ENCODE assay signal across 15 mouse cellular contexts in genomic region chr5:22007304-22008059, GRCm38 (mm10).
DNase-seq lines count a peak whose midpoint lies in the region; ATAC-seq and TF ChIP-seq lines count a peak whose summit lies in the region.
"Had no signal": no experiment of that assay in that cellular context is flagged by ENCODE, and none has a peak within 500 bp of the region (broad histone marks: within the 10 kb centered on the region; RNA-seq: fewer than 3 reads in every experiment).

No protein-coding gene starts in this region.

- H3K4me1 ChIP-seq in forebrain, embryonic 10.5 days = no peaks in the 10 kb centered on the region
- no peaks in the 10 kb centered on the region for H3K4me1 ChIP-seq in forebrain, embryonic 11.5 days (replicated peaks; ENCODE audit: control insufficient read depth, insufficient read depth, low read length)
- 0 out of 2 replicates have a peak, but pooled peaks cover 3% of the 10 kb centered on the region for H3K4me1 ChIP-seq in midbrain, embryonic 15.5 days
- no peaks in the 10 kb centered on the region for H3K4me1 ChIP-seq in midbrain, embryonic 14.5 days (ENCODE audit: control insufficient read depth, insufficient read depth, low read length)
- H3K4me1 ChIP-seq in kidney, postnatal 0 days (replicated peaks; ENCODE audit: insufficient read depth, low read length) = no peaks in the 10 kb centered on the region
- no peaks in the 10 kb centered on the region for H3K4me1 ChIP-seq in stomach, embryonic 16.5 days (ENCODE audit: control insufficient read depth, insufficient read depth, low read length)
- H3K4me1 ChIP-seq: embryonic facial prominence, embryonic 13.5 days; hindbrain, embryonic 10.5 days; limb, embryonic 13.5 days; neural tube, embryonic 12.5 days had no signal

- no peak for ATAC-seq in forebrain, embryonic 11.5 days (replicated peaks; ENCODE audit: low FRiP score)
- peak; percentile 45; the same call in 1 of the 2 replicates for ATAC-seq in midbrain, embryonic 15.5 days (replicated peaks)
- no peak for ATAC-seq in midbrain, embryonic 14.5 days (ENCODE audit: low FRiP score, low TSS enrichment)
- ATAC-seq in kidney, postnatal 0 days (replicated peaks; ENCODE audit: low FRiP score, low read depth) = no peak
- peak; percentile 29; the same call in 1 of the 2 replicates for ATAC-seq in stomach, embryonic 16.5 days (ENCODE audit: insufficient read depth, low FRiP score)

- H3K9ac ChIP-seq in forebrain, embryonic 11.5 days (ENCODE audit: low read length) = no peak overlapping the region
- H3K9ac ChIP-seq in midbrain, embryonic 15.5 days = no peak overlapping the region
- H3K9ac ChIP-seq in midbrain, embryonic 14.5 days (replicated peaks; ENCODE audit: low read length) = no peak overlapping the region
- no peak overlapping the region for H3K9ac ChIP-seq in kidney, postnatal 0 days (ENCODE audit: low read depth, low read length)
- H3K9ac ChIP-seq in stomach, embryonic 16.5 days (ENCODE audit: low read length) = no peak overlapping the region
- H3K9ac ChIP-seq: embryonic facial prominence, embryonic 13.5 days; limb, embryonic 13.5 days; neural tube, embryonic 12.5 days had no signal

- no peak overlapping the region for H3K4me2 ChIP-seq in forebrain, embryonic 11.5 days (ENCODE audit: low read depth, low read length, severe bottlenecking)
- no peak overlapping the region for H3K4me2 ChIP-seq in midbrain, embryonic 15.5 days
- H3K4me2 ChIP-seq in midbrain, embryonic 14.5 days (ENCODE audit: low read length) = no peak overlapping the region
- H3K4me2 ChIP-seq in kidney, postnatal 0 days (ENCODE audit: low read length) = no peak overlapping the region
- H3K4me2 ChIP-seq in stomach, embryonic 16.5 days (ENCODE audit: low read depth, low read length) = no peak overlapping the region
- H3K4me2 ChIP-seq: embryonic facial prominence, embryonic 13.5 days; limb, embryonic 13.5 days; neural tube, embryonic 12.5 days had no signal

- no peaks in the 10 kb centered on the region for H3K27me3 ChIP-seq in forebrain, embryonic 10.5 days (ENCODE audit: poor library complexity, severe bottlenecking)
- no peaks in the 10 kb centered on the region for H3K27me3 ChIP-seq in forebrain, embryonic 11.5 days (ENCODE audit: control insufficient read depth, insufficient read depth, low read length)
- H3K27me3 ChIP-seq in midbrain, embryonic 15.5 days (replicated peaks) = no peaks in the 10 kb centered on the region
- no peaks in the 10 kb centered on the region for H3K27me3 ChIP-seq in midbrain, embryonic 14.5 days (ENCODE audit: control insufficient read depth, insufficient read depth, low read length)
- H3K27me3 ChIP-seq in kidney, postnatal 0 days (ENCODE audit: insufficient read depth, low read length) = no peaks in the 10 kb centered on the region
- H3K27me3 ChIP-seq in stomach, embryonic 16.5 days (ENCODE audit: control insufficient read depth, insufficient read depth, low read length) = no peaks in the 10 kb centered on the region
- H3K27me3 ChIP-seq: embryonic facial prominence, embryonic 13.5 days; limb, embryonic 13.5 days; neural tube, embryonic 12.5 days had no signal

- no peak for TF ChIP-seq CTCF in kidney, postnatal 0 days (IDR thresholded peaks at IDR 0.05; ENCODE audit: low read depth)

- no peak overlapping the region for H3K4me3 ChIP-seq in forebrain, embryonic 10.5 days
- H3K4me3 ChIP-seq in forebrain, embryonic 11.5 days (ENCODE audit: low read depth, low read length) = no peak overlapping the region
- H3K4me3 ChIP-seq in midbrain, embryonic 15.5 days = no peak overlapping the region
- no peak overlapping the region for H3K4me3 ChIP-seq in midbrain, embryonic 14.5 days (replicated peaks; ENCODE audit: low read depth, low read length)
- no peak overlapping the region for H3K4me3 ChIP-seq in kidney, postnatal 0 days (replicated peaks; ENCODE audit: low read depth, low read length)
- no peak overlapping the region for H3K4me3 ChIP-seq in stomach, embryonic 16.5 days (replicated peaks; ENCODE audit: low read length)
- H3K4me3 ChIP-seq: embryonic facial prominence, embryonic 13.5 days; hindbrain, embryonic 10.5 days; limb, embryonic 13.5 days; neural tube, embryonic 12.5 days had no signal

- 80% methylated on average over 11 of the region's 11 CpGs for WGBS in forebrain, embryonic 10.5 days
- WGBS in forebrain, embryonic 11.5 days = 83% methylated on average over 11 of the region's 11 CpGs
- 72% methylated on average over 11 of the region's 11 CpGs for WGBS in midbrain, embryonic 15.5 days
- WGBS in midbrain, embryonic 14.5 days = 70% methylated on average over 11 of the region's 11 CpGs
- WGBS in kidney, postnatal 0 days = 42% methylated on average over 11 of the region's 11 CpGs
- WGBS in stomach, embryonic 16.5 days = 45% methylated on average over 11 of the region's 11 CpGs

- H3K36me3 ChIP-seq in forebrain, embryonic 10.5 days (replicated peaks) = no peaks in the 10 kb centered on the region
- no peaks in the 10 kb centered on the region for H3K36me3 ChIP-seq in forebrain, embryonic 11.5 days (ENCODE audit: control insufficient read depth, insufficient read depth, low read length)
- H3K36me3 ChIP-seq in midbrain, embryonic 15.5 days (replicated peaks) = no peaks in the 10 kb centered on the region
- no peaks in the 10 kb centered on the region for H3K36me3 ChIP-seq in midbrain, embryonic 14.5 days (ENCODE audit: control insufficient read depth, insufficient read depth, low read length)
- H3K36me3 ChIP-seq in kidney, postnatal 0 days (ENCODE audit: insufficient read depth, low read length) = no peaks in the 10 kb centered on the region
- no peaks in the 10 kb centered on the region for H3K36me3 ChIP-seq in stomach, embryonic 16.5 days (ENCODE audit: control insufficient read depth, insufficient read depth, low read length)
- H3K36me3 ChIP-seq: embryonic facial prominence, embryonic 13.5 days; hindbrain, embryonic 10.5 days; limb, embryonic 13.5 days; neural tube, embryonic 12.5 days had no signal

- no peaks in the 10 kb centered on the region for H3K9me3 ChIP-seq in forebrain, embryonic 10.5 days
- no peaks in the 10 kb centered on the region for H3K9me3 ChIP-seq in forebrain, embryonic 11.5 days (ENCODE audit: control insufficient read depth, low read length)
- no peaks in the 10 kb centered on the region for H3K9me3 ChIP-seq in midbrain, embryonic 15.5 days
- H3K9me3 ChIP-seq in midbrain, embryonic 14.5 days (ENCODE audit: control insufficient read depth, low read length) = no peaks in the 10 kb centered on the region
- H3K9me3 ChIP-seq in kidney, postnatal 0 days (replicated peaks; ENCODE audit: low read length) = no peaks in the 10 kb centered on the region
- no peaks in the 10 kb centered on the region for H3K9me3 ChIP-seq in stomach, embryonic 16.5 days (replicated peaks; ENCODE audit: control insufficient read depth, low read length)
- H3K9me3 ChIP-seq: embryonic facial prominence, embryonic 13.5 days; hindbrain, embryonic 10.5 days; limb, embryonic 13.5 days; neural tube, embryonic 12.5 days had no signal

- DNase-seq in forebrain, embryonic 10.5 days (ENCODE audit: extremely low spot score, low spot score) = peak; percentile 13
- no peak for DNase-seq in forebrain, embryonic 11.5 days (ENCODE audit: low spot score)
- DNase-seq in midbrain, embryonic 14.5 days = no peak
- peak; percentile 36 for DNase-seq in kidney, postnatal 0 days (ENCODE audit: low spot score)
- no peak for DNase-seq in urinary bladder, postnatal 10 days (ENCODE audit: low spot score)
- no peak for DNase-seq in spleen, adult 12 weeks (ENCODE audit: low spot score)
- DNase-seq: cerebellum, adult 18-20 months; layer of hippocampus, adult 9-11 months; thymus, adult 18-20 months had no signal

- H3K27ac ChIP-seq in forebrain, embryonic 10.5 days = no peak overlapping the region
- H3K27ac ChIP-seq in forebrain, embryonic 11.5 days (ENCODE audit: low read depth, low read length) = no peak overlapping the region
- no peak overlapping the region for H3K27ac ChIP-seq in midbrain, embryonic 15.5 days
- H3K27ac ChIP-seq in midbrain, embryonic 14.5 days (replicated peaks; ENCODE audit: low read depth, low read length) = no peak overlapping the region
- no peak overlapping the region for H3K27ac ChIP-seq in kidney, postnatal 0 days
- H3K27ac ChIP-seq in stomach, embryonic 16.5 days (ENCODE audit: low read length) = no peak overlapping the region
- H3K27ac ChIP-seq: embryonic facial prominence, embryonic 13.5 days; hindbrain, embryonic 10.5 days; limb, embryonic 13.5 days; neural tube, embryonic 12.5 days had no signal

Comparison
In these comparisons a context has a peak if more than half of its experiments do, and no peak if none do; other contexts are left out.
1. DNase-seq: peak in forebrain, embryonic 10.5 days (single experiment) and kidney, postnatal 0 days (single experiment); none in forebrain, embryonic 11.5 days (single experiment), midbrain, embryonic 14.5 days (single experiment), urinary bladder, postnatal 10 days (single experiment) and spleen, adult 12 weeks (single experiment).
2. ATAC-seq: peak in midbrain, embryonic 15.5 days (single experiment) and stomach, embryonic 16.5 days (single experiment); none in forebrain, embryonic 11.5 days (single experiment), midbrain, embryonic 14.5 days (single experiment) and kidney, postnatal 0 days (single experiment).